Mouse (Mus musculus): ENCODE measurements around the gene Pdlim3.

Pdlim3 gene

DNA sequence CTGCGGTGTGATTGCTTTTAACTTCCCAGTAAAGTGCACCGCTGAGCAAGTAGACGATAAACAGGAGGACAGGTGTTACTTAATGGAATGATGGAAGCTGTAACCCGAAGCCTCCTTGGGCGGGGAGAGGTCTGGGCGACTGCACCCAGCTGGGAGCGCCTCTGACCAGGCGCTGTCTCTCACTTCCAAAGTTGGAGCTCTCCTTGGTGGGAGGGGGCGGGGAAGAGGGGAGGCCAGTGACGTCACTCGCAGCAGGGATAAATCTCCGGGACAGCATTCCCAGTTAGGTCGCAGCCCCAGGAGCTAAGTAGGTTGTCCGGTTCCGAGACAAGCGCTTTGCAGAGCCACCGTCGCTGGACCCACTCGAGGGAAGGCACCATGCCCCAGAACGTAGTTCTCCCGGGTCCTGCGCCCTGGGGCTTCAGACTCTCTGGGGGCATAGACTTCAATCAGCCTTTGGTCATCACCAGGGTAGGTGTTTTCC, at the start of gene Pdlim3:
Gene Pdlim3 (plus strand): TSS at position 260 of the 484 bp plus-strand sequence.
- DNase-seq: peak; percentile 29 to 50

GRCm38 (mm10) chr8:45843306-45843705, 42.0 kb upstream of the Pdlim3 start:
- no peak for DNase-seq

GRCm38 (mm10) chr8:45844097-45844885, 41.0 kb upstream of the Pdlim3 start:
- DNase-seq: no peak

DNA sequence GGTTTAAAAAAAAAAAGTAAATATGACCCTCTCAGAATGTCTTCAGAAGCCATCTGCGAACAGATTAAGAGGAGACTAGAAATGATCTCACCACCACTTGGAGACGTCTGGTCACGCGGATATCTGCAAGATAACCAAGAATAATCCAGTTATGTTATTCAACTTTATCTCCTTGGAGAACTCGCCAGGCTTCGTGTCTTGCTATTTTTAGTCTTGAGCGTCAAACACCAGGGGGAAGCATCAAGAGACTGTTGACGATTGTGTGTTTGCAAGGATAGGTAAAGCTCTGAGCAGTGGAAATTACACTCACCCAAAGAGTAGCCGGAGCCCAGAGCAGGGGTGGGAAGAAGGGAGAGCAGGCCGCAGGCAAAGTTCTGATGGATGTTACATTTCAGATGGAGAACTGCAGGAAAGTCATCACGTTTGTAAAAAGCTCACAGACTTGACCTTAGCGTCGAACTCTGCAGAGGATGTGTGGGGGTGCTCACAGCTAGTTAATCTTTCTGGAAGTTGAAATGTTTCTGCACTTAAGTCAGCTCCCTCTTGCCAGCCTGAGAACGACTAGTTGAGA, 40.3 kb upstream of the Pdlim3 start:
- peak in 1 of 2 experiments; percentile 12 for DNase-seq

- no peak for DNase-seq
Observed at GRCm38 (mm10) chr8:45845906-45846305, 39.4 kb upstream of the Pdlim3 start.

DNA sequence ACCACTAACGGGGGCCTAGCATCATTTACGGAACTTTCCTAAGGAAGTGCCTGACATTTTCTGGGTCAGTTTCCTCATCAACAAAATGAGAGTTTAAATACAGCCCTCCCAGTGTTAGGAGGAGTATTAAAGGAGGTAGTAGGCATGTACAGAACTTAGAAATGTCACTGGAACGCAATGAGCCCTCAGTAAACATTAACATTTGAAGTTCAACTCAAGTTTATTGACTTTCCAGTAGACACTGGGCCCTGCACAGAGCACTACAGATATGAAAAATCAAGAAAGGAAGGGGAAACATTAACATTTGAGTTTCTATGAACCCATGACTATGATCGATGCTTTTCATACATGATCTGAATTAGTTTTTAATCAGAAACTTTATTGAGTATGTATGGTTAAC, 30.1 kb upstream of the Pdlim3 start:
- no peak for DNase-seq

GRCm38 (mm10) chr8:45857734-45858133, 27.5 kb upstream of the Pdlim3 start:
- no peak for DNase-seq

- DNase-seq: peak; percentile 19 to 27
Observed at GRCm38 (mm10) chr8:45858391-45858790, 26.9 kb upstream of the Pdlim3 start.

- peak in 1 of 2 experiments; percentile 9 for DNase-seq
Observed at GRCm38 (mm10) chr8:45871587-45871986, 13.7 kb upstream of the Pdlim3 start.

- no peak for DNase-seq
Observed at GRCm38 (mm10) chr8:45872077-45872476, 13.2 kb upstream of the Pdlim3 start.

- DNase-seq: peak; percentile 90 to 91
Observed at GRCm38 (mm10) chr8:45874945-45875626, 10.2 kb upstream of the Pdlim3 start.

GRCm38 (mm10) chr8:45876397-45876796, 8.9 kb upstream of the Pdlim3 start:
- DNase-seq: no peak

DNA sequence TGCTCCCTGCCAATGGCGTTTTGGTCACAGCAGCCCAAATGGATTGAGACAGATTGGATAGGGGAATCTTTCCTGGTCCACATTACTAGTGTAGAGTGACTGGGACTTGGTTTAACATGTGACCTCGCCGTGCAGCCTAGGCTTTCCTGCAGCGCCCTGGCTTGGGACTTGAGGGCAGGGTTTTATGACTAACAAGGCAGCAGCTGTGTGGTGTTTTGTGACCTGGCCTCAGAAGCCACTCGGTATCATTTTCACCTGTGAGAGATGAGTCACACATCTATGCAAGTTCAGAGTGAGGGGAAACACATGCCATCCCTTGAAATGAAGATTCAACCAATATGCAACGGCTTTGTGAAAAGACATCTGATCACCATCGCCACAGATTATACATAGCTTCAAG, 7.6 kb upstream of the Pdlim3 start:
- no peak for DNase-seq

DNA sequence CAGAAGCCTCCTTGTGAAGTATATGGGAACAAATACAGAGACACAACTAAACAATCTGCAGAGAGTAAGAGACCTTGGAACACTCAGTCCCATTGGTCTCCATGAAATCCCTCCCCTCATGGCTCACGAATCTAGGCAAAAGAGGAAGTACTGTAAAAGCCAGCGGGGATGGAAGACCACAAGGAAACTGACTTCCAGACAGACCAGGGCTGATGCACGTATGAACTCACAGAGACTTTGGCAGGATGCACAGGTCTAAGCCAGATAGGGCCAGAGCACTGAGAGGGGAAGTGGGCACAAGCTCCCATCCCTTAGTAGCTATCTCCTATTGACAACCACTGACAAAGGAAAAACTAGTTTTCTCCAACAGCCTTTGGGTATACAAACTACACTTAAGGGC, 4.8 kb upstream of the Pdlim3 start:
- no peak for DNase-seq

DNA sequence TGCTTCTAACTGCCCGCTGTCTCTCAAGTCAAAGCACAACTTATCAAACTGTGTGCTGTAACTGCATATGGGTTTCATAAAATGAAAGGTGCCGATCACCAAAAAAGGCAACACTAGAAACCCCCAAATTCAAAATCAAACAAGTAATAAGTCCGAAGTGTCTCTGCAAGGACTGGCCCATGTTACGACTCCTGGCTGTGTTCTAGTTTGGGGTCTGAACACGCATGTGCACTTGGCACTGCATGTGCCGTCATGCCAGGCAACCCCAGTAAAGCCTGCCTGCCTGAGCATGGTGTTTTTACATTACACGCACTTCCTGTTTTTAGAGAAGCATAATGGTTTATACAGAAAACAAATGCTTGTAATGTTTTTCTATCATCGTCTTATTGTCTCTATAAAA, 3.5 kb upstream of the Pdlim3 start:
- no peak for DNase-seq

DNA sequence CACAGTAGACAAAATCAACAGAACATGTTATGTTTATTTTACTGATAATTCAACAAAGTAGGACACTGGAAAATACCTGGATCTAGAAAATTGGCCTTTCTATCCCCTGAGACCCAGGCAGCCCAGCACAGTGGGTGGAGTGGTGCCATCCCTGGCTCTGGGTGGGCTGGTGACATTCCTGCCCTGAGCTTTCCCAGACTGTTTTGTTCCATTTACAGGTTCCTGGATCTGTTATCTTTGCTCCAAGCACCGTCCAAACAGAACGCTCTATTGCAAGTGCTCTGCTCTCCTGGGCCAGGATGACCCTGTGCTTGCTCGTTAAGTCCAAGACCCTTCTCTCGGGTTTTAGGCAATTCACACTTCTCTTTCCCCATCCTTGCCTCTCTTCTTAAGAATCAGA, 1.5 kb upstream of the Pdlim3 start:
- DNase-seq: no peak

GRCm38 (mm10) chr8:45884552-45884951, 709 bp upstream of the Pdlim3 start:
- DNase-seq: peak; percentile 12 to 41

GRCm38 (mm10) chr8:45885775-45886174, 514 bp downstream of the Pdlim3 start:
- DNase-seq: no peak

DNA sequence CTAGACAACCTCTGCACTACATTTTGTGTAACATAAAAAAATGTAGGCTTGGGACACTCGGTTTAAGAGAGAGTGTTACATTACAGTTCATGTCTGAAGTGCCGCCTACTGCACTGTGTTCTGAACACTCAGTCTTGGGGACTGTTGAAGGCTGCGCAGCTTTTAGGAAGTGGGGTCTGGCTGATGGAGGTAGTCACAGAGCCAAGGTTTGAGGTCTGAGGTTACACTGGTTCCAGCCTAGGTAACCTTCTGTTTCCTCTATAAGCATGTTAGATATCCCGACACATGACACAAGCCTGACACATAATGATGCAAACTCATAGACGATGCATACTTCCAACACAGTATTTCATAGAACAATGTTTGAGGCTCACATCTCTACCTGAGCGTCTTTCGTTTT, 4.5 kb downstream of the Pdlim3 start:
- no peak for DNase-seq

DNA sequence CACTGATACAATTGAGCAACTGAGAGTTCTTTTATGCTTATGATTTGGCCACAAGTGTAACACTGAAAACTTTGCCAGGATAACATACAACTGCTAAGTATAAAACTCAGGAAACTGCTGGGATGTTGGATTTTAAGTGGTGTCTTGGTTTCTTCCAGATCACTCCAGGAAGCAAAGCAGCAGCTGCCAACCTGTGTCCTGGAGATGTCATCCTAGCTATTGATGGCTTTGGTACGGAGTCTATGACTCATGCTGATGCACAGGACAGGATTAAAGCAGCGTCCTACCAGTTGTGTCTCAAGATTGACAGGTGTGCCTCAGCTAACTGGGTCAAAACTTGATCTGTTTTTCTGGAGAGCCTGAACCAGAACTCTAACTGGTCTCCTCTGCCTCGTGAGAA, 11.3 kb downstream of the Pdlim3 start:
- no peak for DNase-seq

- DNase-seq: no peak
Observed at GRCm38 (mm10) chr8:45899783-45900182, 14.5 kb downstream of the Pdlim3 start.

DNA sequence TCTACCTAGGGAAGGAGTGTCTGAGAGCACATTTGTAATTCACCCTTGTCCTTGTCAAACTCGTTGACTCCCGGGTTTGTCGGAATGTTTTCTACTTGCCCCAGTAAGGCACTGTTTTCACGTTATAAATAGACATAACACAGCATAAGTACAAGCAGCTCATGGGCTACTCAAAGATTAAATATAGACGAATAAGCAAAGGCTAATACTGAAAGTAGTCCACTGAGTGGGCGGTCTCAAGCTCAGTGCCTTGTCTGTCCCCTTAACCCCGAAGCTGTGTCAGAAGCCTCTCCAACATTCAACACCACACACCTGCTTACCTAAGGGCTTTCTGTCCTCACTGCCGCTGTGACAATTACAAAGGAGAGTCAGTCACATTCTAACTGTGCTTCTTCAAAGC, 16.4 kb downstream of the Pdlim3 start:
- DNase-seq: no peak

DNA sequence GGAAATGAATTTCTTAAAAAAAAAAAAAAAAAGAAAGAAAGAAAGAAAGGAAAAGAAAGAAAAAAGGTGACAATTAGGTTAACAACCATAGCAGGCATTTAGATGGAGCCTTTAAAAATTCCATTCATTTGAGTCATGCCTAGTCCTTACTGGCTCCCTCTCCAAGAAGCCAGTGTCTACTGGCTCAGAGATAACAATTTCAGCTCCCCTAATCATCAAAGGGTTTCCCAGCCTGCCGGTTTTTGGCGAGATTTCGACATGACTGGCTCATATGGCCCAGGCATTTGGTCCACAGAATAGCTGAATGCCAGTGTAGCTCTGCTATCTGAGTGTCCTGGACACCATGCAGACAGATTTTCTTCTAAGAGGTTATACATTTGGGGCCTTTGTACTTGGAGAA, 18.4 kb downstream of the Pdlim3 start:
- DNase-seq: no peak
